Mouse (Mus musculus) liver, embryonic 14.5 days (tissue): Measurements from ENCODE around the gene Efna5.

Experiments
- CTCF ChIP-seq: IDR thresholded peaks from 2 replicates; pipeline ENCODE4 v1.5.1; 2016; ENCODE audit warnings: antibody characterized with exemption, low read depth, control low read depth
- EP300 ChIP-seq: IDR thresholded peaks from 2 replicates; pipeline ENCODE4 v1.6.1; 2016; ENCODE audit warnings: antibody characterized with exemption, low read depth

DNA sequence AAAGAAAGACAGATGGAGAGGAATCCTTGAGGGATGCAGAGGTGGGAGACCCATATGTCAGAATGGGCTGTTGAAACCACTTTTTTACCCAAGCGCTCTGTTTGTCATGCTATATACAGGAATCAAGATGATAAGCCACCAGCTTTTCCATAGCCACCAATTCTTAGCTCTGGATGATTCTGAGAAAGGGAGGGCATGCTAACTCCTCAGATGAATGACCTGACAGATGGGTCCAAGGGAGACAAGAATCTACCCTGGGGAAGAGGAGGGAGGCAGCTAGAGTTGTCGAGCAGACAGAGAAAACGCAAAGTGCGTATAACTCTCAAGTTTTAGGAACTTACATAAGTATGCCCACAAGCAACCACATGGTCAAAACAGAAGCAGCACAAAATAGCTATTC is 126.5 kb downstream of the Efna5 start:
- TF ChIP-seq CTCF (no peak), EP300 (no peak)
